Mouse (Mus musculus) lung, postnatal 0 days (tissue): ENCODE data around the gene Uso1.

ENCODE experiments used
- CTCF ChIP-seq: IDR thresholded peaks from 2 replicates; pipeline ENCODE4 v1.5.1; 2016; ENCODE audit warnings: antibody characterized with exemption, mild to moderate bottlenecking
- EP300 ChIP-seq: IDR thresholded peaks from 2 replicates; pipeline ENCODE4 v1.6.1; 2016; ENCODE audit warnings: antibody characterized with exemption, mild to moderate bottlenecking, control low read depth

- TF ChIP-seq EP300, result no peak
- TF ChIP-seq CTCF, result peak; percentile 94
These were observed 19.8 kb upstream of the Uso1 start for GRCm38 (mm10) chr5:92117823-92118403.
